Mouse (Mus musculus) B cell, adult 2 months (primary cell): ENCODE measurements around the gene Ppp3ca.

Source experiments
- DNase-seq, 2 experiments: peaks; one replicate each; pipeline ENCODE4 v3.0.0; 2022

Ppp3ca gene

DNA sequence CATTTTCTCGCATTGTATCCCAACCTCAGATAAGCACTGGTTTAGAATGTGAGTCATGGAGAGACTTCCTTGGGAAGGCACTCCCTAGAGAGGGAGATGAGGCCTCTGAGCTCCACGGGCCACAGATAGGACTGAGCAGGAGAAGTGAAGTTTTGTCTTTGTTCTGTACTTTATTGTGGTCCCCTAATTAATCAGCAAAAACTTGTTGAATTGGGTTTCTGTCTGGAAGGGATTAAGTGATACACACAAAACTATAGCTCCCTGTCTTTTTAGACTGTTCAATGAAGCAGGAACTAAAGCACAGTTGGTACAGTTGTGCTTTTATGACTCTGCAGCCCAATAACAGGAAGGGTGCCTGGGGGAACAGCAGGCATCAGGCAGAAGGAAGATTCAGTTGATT is 95.6 kb downstream of the Ppp3ca start:
- no peak for DNase-seq

DNA sequence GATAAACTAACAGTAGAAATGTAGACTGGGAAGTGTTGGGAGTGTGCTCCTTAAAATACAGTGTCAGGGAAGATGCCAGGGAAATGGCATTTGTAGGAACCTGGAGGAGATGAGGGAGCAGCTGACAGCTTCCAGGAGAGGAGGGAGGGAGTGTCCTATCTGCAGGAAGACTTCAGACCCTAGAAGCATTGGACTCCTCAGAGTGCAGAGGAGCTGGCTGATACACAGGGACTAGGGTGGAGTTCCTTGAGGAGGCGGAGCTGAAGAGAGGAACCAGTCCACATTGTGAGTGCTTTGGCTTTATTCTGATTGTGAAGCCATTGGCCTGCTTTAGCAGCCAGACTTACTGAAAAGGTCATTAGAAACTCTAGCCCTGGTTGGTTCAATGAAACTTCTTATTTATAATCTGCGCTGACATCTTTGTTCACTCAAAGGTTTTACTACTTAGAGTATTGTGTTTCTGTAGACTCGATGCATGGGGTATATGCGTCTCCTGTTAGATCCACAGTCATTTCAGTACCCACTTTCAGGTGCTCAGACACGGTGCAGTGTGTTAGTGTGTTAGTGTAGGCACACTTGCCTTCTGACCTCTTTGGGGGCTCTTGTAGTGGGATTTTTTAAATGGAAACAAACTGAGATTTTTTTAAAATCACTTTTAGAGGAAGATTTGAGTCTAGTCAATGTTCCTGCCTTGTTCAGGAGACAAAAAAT is 99.0 kb downstream of the Ppp3ca start:
- DNase-seq = peak in 1 of 2 experiments; percentile 17

DNA sequence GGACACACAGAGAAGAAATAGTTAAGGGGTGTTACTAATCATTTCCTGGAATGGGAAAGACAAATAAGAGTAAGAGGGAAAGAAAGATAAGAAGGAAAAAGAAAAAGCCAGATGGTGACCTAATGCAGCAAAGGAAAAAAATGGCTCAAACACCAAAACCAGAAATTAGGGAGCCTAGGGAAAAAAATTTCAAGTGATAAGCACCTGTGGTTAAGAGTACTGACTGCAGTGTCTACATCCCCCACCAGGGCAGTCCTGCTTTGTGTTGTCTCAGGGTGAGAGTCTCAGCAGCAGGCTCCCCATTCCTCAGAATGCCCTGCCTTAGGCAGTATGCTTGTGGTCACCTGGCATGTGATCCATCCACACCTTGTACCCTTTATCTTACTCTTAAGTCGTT is 99.6 kb downstream of the Ppp3ca start:
- no peak for DNase-seq

DNA sequence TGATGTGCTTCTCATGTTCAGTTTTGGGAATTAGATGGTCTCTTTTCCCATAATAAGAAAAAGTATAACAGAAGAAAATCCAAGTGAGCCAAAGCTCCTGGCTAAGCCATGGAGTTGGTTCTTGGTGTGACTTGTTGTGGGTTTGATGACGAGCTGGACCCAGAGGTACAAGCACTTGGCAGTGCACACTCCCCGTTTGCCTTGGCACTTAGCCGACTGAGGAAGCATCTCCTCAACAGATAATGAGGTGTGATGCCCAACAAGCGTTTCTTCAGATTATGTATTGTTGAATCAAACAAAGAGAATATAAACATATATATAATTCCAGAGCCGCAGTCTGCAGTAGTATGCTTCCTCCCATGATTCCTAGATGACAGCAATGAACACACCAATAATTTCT is 101.8 kb downstream of the Ppp3ca start:
- DNase-seq = no peak

DNA sequence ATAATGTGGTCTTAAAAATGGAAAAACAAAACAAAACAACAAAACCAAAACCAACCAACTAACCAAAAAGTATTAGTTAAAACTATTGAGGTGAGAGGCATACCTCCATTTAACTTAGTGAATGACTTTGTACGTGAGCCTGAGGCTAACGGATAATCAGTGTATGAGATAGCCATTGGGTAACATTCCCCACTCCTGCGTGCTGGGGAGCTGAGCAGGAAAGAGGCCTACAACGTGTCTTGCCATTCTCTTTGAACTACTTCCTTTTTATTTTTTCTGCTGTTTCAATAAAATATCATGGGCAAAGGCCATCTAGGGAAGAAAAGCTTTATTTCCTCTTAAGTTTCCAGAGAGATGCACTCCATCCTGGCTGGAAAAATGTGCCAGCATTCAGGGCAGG is 103.3 kb downstream of the Ppp3ca start:
- DNase-seq = no peak

DNA sequence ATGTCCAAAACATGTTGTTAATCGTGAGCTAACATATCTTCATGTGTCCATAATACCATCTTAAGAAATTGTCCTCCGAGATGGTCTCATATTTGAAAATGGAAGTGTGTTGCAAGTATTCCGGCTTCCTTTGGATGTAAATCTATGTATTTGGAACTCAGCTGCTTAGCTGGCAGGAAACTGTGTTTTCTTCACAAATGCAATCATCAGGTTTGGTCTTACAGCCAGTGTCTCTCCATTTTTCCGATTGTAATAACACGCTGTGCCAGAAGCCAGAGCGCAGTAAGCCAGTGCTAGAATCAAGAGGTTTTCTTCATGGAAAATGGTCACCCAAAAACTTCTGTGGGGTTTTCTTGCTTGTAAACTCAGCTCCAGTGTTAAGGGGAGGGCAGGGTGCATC is 104.3 kb downstream of the Ppp3ca start:
- DNase-seq = no peak

DNA sequence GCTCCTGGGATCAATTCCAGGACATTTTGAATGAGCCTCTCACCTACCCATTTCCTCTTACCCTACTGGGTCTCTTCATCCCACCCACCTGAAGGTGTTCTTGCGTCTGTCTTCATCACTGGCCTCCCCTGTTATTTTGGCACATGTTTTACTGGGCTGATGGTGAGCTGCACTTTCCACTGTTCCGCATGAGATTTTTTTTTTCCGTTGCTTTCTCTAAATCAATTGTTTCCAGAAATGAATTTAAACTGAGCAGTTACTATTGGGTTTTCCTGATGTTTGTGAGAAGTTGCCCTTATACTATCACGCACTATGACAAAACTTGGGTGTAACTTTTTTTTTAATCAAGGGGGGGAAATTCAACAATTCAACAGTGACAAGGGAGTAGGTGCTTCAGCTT is 106.6 kb downstream of the Ppp3ca start:
- DNase-seq = no peak

DNA sequence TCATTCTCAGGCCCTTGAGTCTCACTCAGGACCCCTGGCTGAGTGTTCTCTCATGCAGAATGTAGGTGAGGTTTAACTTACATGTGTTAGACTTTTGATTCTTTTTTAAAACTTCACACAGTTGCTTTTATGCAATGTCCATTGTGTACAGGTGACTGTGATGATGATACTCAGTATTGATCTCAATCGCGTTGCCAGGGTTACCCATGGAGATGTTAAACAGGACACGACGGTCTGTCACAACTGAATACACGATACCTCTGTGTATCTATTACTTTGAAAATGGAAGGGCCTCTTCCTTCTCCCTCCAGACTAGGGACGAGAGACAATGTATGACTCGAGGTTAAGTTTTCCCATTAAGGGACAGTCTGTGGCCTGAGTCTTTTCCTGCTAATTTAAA is 107.5 kb downstream of the Ppp3ca start:
- no peak for DNase-seq

DNA sequence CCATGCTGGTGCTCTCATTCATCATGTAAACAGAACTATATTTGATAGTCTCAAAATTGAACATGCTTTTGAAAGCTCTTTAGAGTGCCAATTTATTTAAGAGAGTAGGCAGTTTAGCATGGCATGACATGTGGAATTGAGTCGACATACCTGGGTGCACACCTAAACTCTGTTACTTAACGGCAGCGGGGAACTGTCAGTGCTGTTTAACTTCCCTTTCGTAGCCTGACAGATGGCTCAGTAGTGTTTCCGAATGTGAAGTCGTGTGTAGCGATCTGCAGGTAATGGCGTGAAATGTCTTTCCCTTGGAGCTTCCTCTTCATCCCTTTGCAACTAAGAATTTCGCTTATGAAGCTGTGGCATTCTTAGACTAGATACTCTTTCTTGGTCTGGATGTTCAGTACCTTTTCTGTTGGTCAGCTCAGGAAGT is 107.9 kb downstream of the Ppp3ca start:
- peak; percentile 20 for DNase-seq

DNA sequence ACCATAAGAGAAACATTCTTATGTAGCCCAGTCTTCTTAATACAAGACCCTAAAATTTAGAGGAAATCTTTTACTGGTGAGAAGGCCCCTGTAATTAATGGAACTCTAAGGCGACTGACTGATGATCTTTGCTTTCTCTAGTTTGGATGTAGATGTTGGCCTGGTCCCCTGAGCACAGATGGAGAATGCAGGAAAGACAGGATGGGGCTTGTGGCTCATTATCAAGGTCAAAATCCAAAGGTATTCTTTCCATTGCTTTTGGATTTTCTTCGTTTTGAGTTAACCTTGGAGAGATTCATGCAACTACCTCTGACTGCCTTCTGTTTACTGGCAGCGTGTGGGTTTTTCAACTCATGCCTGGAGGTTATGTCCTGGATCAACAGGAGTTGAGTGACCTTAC is 110.4 kb downstream of the Ppp3ca start:
- no peak for DNase-seq

DNA sequence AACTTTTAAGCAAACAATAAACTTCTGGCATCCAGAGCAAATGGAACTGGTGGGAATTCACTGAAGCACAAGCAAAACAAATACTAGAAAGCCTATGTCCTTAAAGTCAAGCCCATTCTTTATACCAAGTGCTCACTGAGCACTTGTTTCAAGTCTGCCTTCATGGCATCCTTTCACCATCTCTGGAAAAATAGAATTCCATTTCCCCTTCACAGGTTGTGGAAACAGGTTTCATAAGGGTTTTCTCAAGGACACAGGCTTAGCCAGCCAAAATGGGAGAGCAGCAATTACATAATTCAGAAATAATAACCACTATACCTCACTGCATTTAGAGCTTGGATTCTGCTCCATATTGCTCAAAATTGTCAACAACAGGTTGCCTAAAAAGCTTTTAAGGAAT is 112.1 kb downstream of the Ppp3ca start:
- DNase-seq = no peak

DNA sequence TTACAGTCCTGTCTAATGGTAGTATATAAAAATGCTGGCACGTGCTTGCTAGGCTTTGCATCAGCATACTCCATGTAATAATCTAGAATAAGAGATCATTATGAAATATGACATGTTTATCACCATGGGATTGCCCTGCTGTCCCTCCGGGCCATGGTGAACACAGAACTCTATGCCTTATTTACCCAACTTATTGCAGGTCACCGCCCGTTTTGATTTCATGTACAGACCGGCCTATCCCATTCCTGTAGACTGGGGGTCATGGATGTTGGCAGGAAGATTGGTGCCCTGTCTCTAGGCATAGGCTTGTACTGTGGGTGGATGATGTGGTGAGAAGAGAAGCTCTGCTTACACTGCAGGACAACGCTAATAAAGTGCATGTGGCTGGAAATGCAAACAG is 115.8 kb downstream of the Ppp3ca start:
- no peak for DNase-seq

DNA sequence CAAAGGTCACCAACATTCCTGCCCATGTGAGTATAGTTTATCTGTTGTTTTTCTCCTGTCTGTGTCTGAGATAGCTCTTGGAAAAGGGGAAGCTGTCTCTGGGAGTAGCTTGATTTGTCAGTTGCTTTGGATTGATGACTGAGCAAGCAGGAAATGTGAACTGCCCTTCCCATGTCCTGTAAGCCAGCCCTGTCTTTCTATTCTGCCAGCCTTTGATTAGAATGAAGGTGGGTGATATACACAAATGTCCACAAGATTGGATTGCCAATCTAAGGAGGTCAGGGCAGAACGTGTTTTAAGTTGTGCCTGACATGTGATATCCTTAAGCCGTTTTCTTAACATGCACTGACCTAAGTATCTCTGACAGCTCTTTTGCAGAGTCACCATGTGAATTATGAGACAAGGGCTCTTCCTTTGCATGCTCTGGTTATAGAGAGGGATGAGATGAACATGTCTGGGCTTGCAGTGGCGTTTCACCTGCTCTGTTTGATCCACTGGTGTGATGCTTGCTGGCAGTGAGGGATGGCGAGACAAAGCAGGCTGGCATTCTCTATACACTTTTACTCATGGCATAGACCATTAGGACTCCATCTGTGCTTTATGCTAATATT is 120.4 kb downstream of the Ppp3ca start:
- no peak for DNase-seq

DNA sequence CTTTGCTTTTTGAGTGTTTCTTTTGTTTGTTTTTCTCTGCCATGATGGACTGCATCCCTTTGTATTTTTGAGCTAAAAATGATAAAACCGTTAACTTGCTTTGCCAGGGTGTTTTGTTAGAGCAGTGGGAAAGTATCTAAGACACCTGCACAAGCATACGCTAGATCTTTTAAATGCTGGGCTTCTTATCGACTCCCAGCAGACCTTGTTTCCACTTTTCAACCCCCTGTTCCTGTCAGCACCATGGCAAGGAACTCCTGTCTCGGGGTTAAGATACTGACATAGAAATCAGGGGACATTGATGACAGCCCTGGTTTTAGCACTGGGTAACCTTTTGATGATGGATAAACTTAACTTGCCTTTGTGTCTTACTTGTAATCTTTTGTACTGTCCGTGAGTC is 121.5 kb downstream of the Ppp3ca start:
- no peak for DNase-seq

DNA sequence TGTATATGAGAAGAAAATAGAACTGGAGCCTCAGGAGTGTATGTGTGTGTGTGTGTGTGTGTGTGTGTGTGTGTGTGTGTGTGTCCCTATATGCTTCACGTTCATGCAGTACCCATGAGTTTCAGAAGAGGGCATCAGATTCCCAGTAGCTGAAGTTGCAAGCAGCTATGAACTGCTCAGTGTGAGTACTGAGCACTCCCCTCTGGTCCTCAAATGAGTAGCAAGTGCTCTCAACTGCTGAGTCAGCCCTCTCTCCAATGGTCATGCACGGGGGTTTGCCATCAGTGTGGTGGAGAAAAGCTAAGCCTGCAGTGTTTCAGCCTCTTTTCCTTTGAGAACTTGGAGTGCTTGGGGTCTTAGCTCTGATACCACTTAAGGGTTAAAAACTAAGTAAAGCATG is 122.0 kb downstream of the Ppp3ca start:
- DNase-seq = no peak

DNA sequence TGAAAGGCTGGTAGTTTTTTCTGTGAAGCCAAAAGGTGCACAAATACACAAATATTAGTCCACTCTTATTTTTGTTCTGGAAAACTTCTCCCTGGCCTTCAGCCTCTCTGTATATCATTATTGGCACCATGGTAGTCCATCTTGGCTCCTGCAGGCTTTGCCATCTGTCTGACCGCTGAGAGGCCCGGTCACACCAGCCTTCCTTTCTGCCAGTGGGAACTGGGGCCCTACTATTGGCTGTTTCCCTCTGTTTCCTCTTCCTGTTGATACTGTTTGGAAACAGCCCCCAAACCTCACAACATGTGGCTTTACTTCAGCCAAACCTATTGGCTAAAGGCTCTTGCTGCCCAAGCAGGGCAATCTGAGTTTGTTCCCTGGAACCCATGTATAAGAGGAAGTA is 123.5 kb downstream of the Ppp3ca start:
- no peak for DNase-seq

DNA sequence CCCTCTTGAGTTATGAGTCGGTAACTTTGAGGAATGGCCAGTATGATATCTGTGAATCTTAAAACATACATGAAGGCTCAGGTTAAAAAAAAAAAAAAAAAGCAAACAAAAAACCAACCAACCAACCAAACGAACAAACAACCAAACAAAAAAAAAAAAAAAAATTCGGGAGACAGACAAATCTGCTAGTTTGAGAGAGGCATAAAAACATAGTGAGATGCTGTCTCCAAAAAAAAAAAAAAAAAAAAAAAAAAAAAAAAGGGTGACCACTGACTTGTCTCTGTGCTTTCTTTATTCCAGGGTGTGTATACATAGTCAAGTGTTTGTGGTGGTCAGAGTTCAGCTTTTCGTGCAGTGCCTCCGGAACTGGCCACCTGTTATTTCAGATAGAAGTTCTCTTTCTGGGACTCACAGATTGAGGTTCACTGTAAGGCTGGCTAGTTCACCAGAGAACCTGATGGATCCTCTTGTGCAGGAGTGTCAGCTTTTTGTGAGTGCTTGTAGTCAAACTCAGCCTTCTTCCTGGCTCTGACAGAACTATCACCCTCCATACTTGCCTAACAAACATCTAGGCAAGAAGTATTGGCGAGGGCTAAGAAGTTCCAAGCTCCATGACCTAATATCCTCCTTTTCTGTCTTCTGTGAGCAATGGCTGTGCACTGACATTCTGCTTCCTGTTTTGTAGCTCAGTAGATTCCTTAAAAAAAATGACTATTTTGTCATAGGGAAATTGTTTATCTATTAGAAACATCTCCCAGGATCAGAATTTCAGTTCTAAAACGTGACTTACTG is 124.7 kb downstream of the Ppp3ca start:
- no peak for DNase-seq

DNA sequence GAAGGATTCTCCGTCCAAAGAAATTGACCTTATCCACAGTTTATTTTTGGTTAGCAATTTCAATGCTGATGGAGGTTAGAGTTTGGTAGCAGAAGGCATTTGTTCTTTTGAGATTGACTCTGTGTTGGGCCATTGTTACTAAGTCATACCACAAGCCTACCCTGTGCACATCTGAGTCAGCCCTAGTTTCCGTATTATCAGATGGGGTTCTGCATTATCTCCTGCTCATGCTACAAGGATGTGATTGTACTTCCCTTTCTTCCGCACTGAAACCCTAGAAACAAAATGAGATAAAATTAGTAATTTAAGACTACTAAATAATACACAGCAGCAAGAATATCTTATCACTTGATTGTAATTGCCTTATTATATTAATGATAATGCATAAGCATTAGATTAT is 129.0 kb downstream of the Ppp3ca start:
- DNase-seq = no peak

DNA sequence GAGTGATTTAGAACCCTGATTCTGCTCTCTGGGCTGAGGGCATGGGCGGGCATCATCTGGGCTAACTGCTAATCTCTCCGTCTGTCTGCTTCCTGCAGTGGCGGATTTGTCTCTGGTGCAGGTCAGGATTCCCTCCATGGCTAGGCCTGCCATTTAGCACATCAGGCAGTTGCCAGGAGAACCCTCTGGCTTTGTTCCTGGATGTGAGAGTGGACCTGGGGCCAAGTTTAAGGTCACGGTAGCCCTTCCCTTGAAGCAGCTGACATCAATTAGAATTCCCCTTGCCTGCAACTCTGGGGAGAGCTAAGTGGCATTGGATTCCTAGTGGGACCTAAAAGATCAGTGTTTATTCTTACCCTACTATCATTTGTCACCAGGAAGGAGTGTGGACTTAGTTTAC is 132.7 kb downstream of the Ppp3ca start:
- no peak for DNase-seq

DNA sequence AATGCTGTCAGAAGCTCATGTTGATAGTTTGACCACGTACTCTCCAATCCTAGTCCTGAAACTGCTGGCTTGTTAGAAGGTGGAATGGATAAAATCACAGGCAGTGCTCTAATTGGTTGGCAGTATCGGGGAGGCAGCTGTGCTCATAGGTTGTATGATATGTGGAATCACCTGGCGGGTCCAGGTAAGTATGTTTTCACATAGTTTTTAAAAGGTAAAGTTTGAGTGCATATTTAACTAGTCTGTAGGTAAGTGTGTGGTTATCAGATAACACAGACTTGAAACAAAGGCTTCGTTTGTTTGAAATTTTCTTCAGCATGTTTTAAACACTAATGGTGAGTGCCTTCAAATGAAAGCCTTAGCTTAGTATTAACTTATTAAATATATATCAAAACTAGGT is 136.0 kb downstream of the Ppp3ca start:
- DNase-seq = no peak

DNA sequence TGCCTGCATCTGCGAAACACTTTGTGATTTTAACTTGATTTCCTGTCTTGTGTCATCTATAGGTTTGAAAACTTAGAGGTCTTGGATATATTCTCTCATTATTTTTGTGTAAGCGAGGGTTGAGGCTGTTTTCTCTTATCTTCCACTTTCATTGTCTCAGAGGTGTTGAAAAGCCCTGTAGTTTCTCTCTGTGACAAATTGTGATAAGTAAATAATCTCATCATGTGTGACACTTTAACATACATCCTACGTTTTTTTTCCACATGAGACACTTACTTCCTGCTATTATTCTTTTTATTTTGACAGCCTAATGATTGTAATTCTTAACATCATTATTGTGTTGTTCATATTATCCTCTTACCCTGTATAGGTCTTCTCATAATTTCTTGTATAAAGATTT is 140.3 kb downstream of the Ppp3ca start:
- DNase-seq = no peak

DNA sequence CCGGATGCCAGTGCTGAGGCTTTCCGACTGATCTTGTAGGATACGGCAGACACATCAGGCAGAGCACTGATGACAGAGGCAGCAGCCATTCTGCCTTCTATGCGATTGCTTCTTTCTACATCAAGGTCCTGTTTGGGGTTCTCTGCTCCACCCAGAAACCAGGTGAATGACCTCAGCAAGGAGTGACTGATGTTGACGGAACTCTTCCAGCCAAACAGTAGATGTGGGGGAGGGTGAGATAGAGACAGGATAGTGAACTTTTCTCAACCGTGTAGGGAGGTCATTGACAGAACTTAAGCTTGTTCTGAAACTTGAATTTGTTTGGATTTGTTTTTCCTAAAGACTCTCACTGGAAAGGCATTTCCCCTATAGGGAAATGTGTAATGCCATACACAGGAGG is 142.2 kb downstream of the Ppp3ca start:
- no peak for DNase-seq

DNA sequence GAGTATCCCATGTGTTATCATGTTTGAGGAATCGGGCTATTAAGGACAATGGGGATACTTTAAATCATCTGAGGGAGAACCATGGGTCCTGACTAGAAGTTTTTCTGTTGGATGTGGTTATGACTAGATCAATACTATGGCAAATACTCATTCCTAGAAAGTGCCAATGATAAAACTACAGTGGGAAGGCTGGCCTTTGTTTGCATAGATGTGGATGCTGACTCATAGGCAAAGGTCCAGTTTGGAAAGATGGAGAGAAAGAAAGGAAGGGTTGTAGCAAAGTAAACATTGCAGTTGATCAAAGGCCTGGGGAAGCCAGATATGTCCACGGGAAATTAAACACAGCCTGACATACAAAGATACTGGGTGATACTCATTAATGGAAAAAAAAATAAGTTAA is 142.9 kb downstream of the Ppp3ca start:
- DNase-seq = no peak

DNA sequence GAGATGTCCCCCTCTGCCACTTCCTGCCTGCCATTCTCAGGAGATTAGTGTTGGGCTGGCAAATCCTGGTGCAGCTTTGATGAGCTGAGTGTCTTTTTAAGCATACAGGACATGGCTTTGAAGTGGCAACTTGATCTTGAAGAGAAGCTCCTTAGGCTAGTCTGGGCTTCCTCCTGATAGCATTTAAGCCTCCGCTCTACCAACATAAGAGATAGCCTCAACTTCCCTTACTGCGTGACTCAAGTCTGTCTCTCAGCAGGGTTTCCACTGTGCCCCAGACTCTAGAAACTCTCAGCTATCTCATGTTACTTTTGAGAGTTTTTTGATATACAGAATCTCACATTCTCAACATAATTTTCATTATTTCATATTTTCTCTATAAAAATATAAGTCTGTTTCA is 144.0 kb downstream of the Ppp3ca start:
- no peak for DNase-seq
